Mouse (Mus musculus) hindbrain, postnatal 0 days (tissue): ENCODE measurements at regions not wholly inside any gene's neighbourhood (a gene's known extent, or its start where the extent isn't known, plus 50 kb on each side); places are given as distances from the start of the nearest gene placed in this dataset.

Source experiments
- ATAC-seq: fragments of 200-750 bp; cut with Nextera tagmentation; 2 replicates; pipeline ENCODE4 v1.8.0; 2017; ENCODE audit warnings: mild to moderate bottlenecking, moderate TSS enrichment, moderate library complexity
- DNase-seq: peaks from one replicate; pipeline ENCODE4 v3.0.0-alpha.2; 2015; ENCODE audit warnings: low spot score
- H3K27ac ChIP-seq: fragments of 300-500 bp; sonication (generic); 2 replicates; pipeline ENCODE4 v1.5.1; 2014; ENCODE audit warnings: mild to moderate bottlenecking
- H3K27me3 ChIP-seq: fragments of 300-500 bp; sonication (generic); 2 replicates; pipeline ENCODE4 v1.6.1; 2014; ENCODE audit warnings: low read length, mixed read lengths; ENCODE audit not compliant: insufficient read depth
- H3K36me3 ChIP-seq: fragments of 300-500 bp; sonication (generic); 2 replicates; pipeline ENCODE4 v1.6.1; 2014; ENCODE audit warnings: low read length, mixed read lengths; ENCODE audit not compliant: insufficient read depth
- H3K4me1 ChIP-seq: fragments of 300-500 bp; sonication (generic); 2 replicates; pipeline ENCODE4 v1.6.1; 2014; ENCODE audit warnings: antibody characterized with exemption, low read length, mixed read lengths; ENCODE audit not compliant: insufficient read depth
- H3K4me2 ChIP-seq: fragments of 300-500 bp; sonication (generic); 2 replicates; pipeline ENCODE4 v1.6.1; 2014; ENCODE audit warnings: low read depth, mild to moderate bottlenecking, low read length, moderate library complexity, mixed read lengths
- H3K4me3 ChIP-seq: fragments of 300-500 bp; sonication (generic); 2 replicates; pipeline ENCODE4 v1.5.1; 2014; ENCODE audit warnings: low read length
- H3K9ac ChIP-seq: fragments of 300-500 bp; sonication (generic); replicated peaks from 2 replicates; pipeline ENCODE4 v1.6.1; 2014; ENCODE audit warnings: mild to moderate bottlenecking, low read length, moderate library complexity, mixed read lengths
- H3K9me3 ChIP-seq: fragments of 300-500 bp; sonication (generic); 2 replicates; pipeline ENCODE4 v1.6.1; 2016; ENCODE audit warnings: low read length, mixed read lengths
- CTCF ChIP-seq: IDR thresholded peaks from 2 replicates; pipeline ENCODE4 v1.5.1; 2016; ENCODE audit warnings: antibody characterized with exemption, control low read depth, low read depth
- WGBS: fragments of 180-500 bp; shearing (Covaris S2); extraction: QIAGEN DNeasy Blood & Tissue Kit; methylation state at CpG from one replicate; pipeline ENCODE4 v1.1.7; 2014; 5-methylcytosine and 5-hydroxymethylcytosine counted together

GRCm38 (mm10) chr9:68341511-68341910 lies 312.1 kb upstream of the Rora start:
- Histone ChIP-seq H3K27me3 (no peaks in the 10 kb centered on the region), H3K9ac (no peak overlapping the region), H3K4me1 (no peaks in the 10 kb centered on the region), H3K36me3 (no peaks in the 10 kb centered on the region), H3K4me2 (no peak overlapping the region), H3K9me3 (no peaks in the 10 kb centered on the region), H3K4me3 (no peak overlapping the region), H3K27ac (no peak overlapping the region)
- ATAC-seq: no peak
- no peak for DNase-seq
- TF ChIP-seq CTCF: no peak
- 73% methylated on average over 3 of the region's 3 CpGs for WGBS

- DNase-seq: no peak
- H3K27ac ChIP-seq: no peak overlapping the region
- TF ChIP-seq CTCF: no peak
- no peaks in the 10 kb centered on the region for H3K36me3 ChIP-seq
- H3K9me3 ChIP-seq: no peaks in the 10 kb centered on the region
- no peak overlapping the region for H3K4me2 ChIP-seq
- H3K27me3 ChIP-seq: no peaks in the 10 kb centered on the region
- no peaks in the 10 kb centered on the region for H3K4me1 ChIP-seq
- H3K4me3 ChIP-seq: no peak overlapping the region
- H3K9ac ChIP-seq: no peak overlapping the region
- no peak for ATAC-seq
- WGBS: 87% methylated on average over 6 of the region's 6 CpGs
Measured at GRCm38 (mm10) chr9:68347426-68347825, 306.2 kb upstream of the Rora start.

GRCm38 (mm10) chr9:68351466-68351865 lies 302.1 kb upstream of the Rora start:
- 90% methylated on average over 4 of the region's 4 CpGs for WGBS
- no peaks in the 10 kb centered on the region for H3K9me3 ChIP-seq
- H3K4me1 ChIP-seq: no peaks in the 10 kb centered on the region
- H3K4me2 ChIP-seq: no peak overlapping the region
- no peaks in the 10 kb centered on the region for H3K27me3 ChIP-seq
- H3K4me3 ChIP-seq: no peak overlapping the region
- H3K9ac ChIP-seq: no peak overlapping the region
- no peak for DNase-seq
- TF ChIP-seq CTCF: no peak
- H3K36me3 ChIP-seq: no peaks in the 10 kb centered on the region
- H3K27ac ChIP-seq: no peak overlapping the region
- ATAC-seq: no peak

GRCm38 (mm10) chr9:68354470-68354869 lies 299.1 kb upstream of the Rora start:
- H3K27ac ChIP-seq: no peak overlapping the region
- DNase-seq (no peak), ATAC-seq (no peak)
- WGBS: 62% methylated on average over 4 of the region's 4 CpGs
- H3K27me3 ChIP-seq: no peaks in the 10 kb centered on the region
- H3K4me3 ChIP-seq: no peak overlapping the region
- no peak for TF ChIP-seq CTCF
- no peak overlapping the region for H3K4me2 ChIP-seq
- H3K9ac ChIP-seq: no peak overlapping the region
- no peaks in the 10 kb centered on the region for H3K36me3 ChIP-seq
- no peaks in the 10 kb centered on the region for H3K9me3 ChIP-seq
- no peaks in the 10 kb centered on the region for H3K4me1 ChIP-seq

- ATAC-seq: no peak
- H3K9ac ChIP-seq: no peak overlapping the region
- H3K27ac ChIP-seq: no peak overlapping the region
- H3K4me1 ChIP-seq: no peaks in the 10 kb centered on the region
- WGBS: 87% methylated on average over 4 of the region's 4 CpGs
- no peak overlapping the region for H3K4me3 ChIP-seq
- no peaks in the 10 kb centered on the region for H3K36me3 ChIP-seq
- no peaks in the 10 kb centered on the region for H3K9me3 ChIP-seq
- no peaks in the 10 kb centered on the region for H3K27me3 ChIP-seq
- DNase-seq: no peak
- no peak overlapping the region for H3K4me2 ChIP-seq
- no peak for TF ChIP-seq CTCF
Measured at GRCm38 (mm10) chr9:68356078-68356477, 297.5 kb upstream of the Rora start.

- DNase-seq (peak; percentile 69), ATAC-seq (peak; percentile 58; the same call in 1 of the 2 replicates)
- 46% methylated on average over 5 of the region's 5 CpGs for WGBS
Measured at GRCm38 (mm10) chr9:68357231-68357630, 296.4 kb upstream of the Rora start.

GRCm38 (mm10) chr9:68366973-68367372 lies 286.6 kb upstream of the Rora start:
- H3K27me3 ChIP-seq: no peaks in the 10 kb centered on the region
- 90% methylated on average over 3 of the region's 3 CpGs for WGBS
- H3K9ac ChIP-seq: no peak overlapping the region
- no peak overlapping the region for H3K27ac ChIP-seq
- no peaks in the 10 kb centered on the region for H3K36me3 ChIP-seq
- no peak for DNase-seq
- H3K4me2 ChIP-seq: no peak overlapping the region
- ATAC-seq: no peak
- no peak overlapping the region for H3K4me3 ChIP-seq
- H3K4me1 ChIP-seq: no peaks in the 10 kb centered on the region
- H3K9me3 ChIP-seq: no peaks in the 10 kb centered on the region
- TF ChIP-seq CTCF: no peak

More at GRCm38 (mm10) chr9:68357231-68357630, 296.4 kb upstream of the Rora start:
- no peak overlapping the region for H3K4me2 ChIP-seq
- H3K4me1 ChIP-seq: no peaks in the 10 kb centered on the region
- no peak overlapping the region for H3K27ac ChIP-seq
- H3K27me3 ChIP-seq: no peaks in the 10 kb centered on the region
- no peak overlapping the region for H3K4me3 ChIP-seq
- no peak overlapping the region for H3K9ac ChIP-seq
- no peak for TF ChIP-seq CTCF
- H3K9me3 ChIP-seq: no peaks in the 10 kb centered on the region
- H3K36me3 ChIP-seq: no peaks in the 10 kb centered on the region

- ATAC-seq (no peak), DNase-seq (no peak)
- 83% methylated on average over 4 of the region's 4 CpGs for WGBS
Measured at GRCm38 (mm10) chr9:68367556-68367955, 286.0 kb upstream of the Rora start.

More at GRCm38 (mm10) chr9:68367556-68367955, 286.0 kb upstream of the Rora start:
- H3K27me3 ChIP-seq: no peaks in the 10 kb centered on the region
- no peaks in the 10 kb centered on the region for H3K9me3 ChIP-seq
- H3K36me3 ChIP-seq: no peaks in the 10 kb centered on the region
- no peak overlapping the region for H3K4me2 ChIP-seq
- H3K4me3 ChIP-seq: no peak overlapping the region
- H3K9ac ChIP-seq: no peak overlapping the region
- no peak for TF ChIP-seq CTCF
- H3K4me1 ChIP-seq: no peaks in the 10 kb centered on the region
- no peak overlapping the region for H3K27ac ChIP-seq
